Mouse (Mus musculus) midbrain, embryonic 13.5 days (tissue): ENCODE data around the gene BC029722. TPM values are rescaled to one million over a fixed set of nuclear protein-coding genes. Genes with fewer than 3 reads are reported as not detected.
A peak's percentile ranks its signal among the peaks of the same experiment; 100 is the strongest.

Experiments
- ATAC-seq: fragments of 200-750 bp; cut with Nextera tagmentation; 2 replicates; pipeline ENCODE4 v1.8.0; 2017; ENCODE audit warnings: mild to moderate bottlenecking, moderate TSS enrichment, moderate library complexity
- H3K27ac ChIP-seq: fragments of 300-500 bp; sonication (generic); 2 replicates; pipeline ENCODE4 v1.5.1; 2015; ENCODE audit warnings: inconsistent platforms, mild to moderate bottlenecking, moderate library complexity
- H3K27me3 ChIP-seq: fragments of 300-500 bp; sonication (generic); 2 replicates; pipeline ENCODE4 v1.6.1; 2015; ENCODE audit warnings: mild to moderate bottlenecking, inconsistent platforms
- H3K36me3 ChIP-seq: fragments of 300-500 bp; sonication (generic); 2 replicates; pipeline ENCODE4 v1.6.1; 2015; ENCODE audit warnings: mild to moderate bottlenecking, inconsistent platforms
- H3K4me1 ChIP-seq: fragments of 300-500 bp; sonication (generic); replicated peaks from 2 replicates; pipeline ENCODE4 v1.6.1; 2015; ENCODE audit warnings: inconsistent platforms
- H3K4me2 ChIP-seq: fragments of 300-500 bp; sonication (generic); replicated peaks from 2 replicates; pipeline ENCODE4 v1.6.1; 2015; ENCODE audit warnings: moderate library complexity, mild to moderate bottlenecking, inconsistent platforms
- H3K4me3 ChIP-seq: fragments of 300-500 bp; sonication (generic); replicated peaks from 2 replicates; pipeline ENCODE4 v1.5.1; 2015; ENCODE audit warnings: mild to moderate bottlenecking, inconsistent platforms
- H3K9ac ChIP-seq: fragments of 300-500 bp; sonication (generic); replicated peaks from 2 replicates; pipeline ENCODE4 v1.6.1; 2015; ENCODE audit warnings: mild to moderate bottlenecking, inconsistent platforms
- H3K9me3 ChIP-seq: fragments of 300-500 bp; sonication (generic); 2 replicates; pipeline ENCODE4 v1.6.1; 2016; ENCODE audit warnings: mild to moderate bottlenecking, inconsistent platforms
- WGBS: fragments of 180-500 bp; shearing (Covaris S2); methylation state at CpG from one replicate; pipeline ENCODE4 v1.1.7; 2015; 5-methylcytosine and 5-hydroxymethylcytosine counted together
- polyA plus RNA-seq: library from polyadenylated mRNA; unstranded; fragments of >200 nt; fragmentation: Nextera tagmentation; extraction: Ambion mirVana; gene quantifications from 2 replicates; pipeline ENCODE4 v1.2.1, GENCODE M21; 2015

Gene BC029722
- 24.3 and 25.2 TPM in 2 replicates for polyA plus RNA-seq

GRCm38 (mm10) chr2:155819392-155819448 is at the start of gene BC029722:
Gene BC029722 (minus strand): TSS chr2:155819426.
- Histone ChIP-seq H3K9me3 (no peaks in the 10 kb centered on the region), H3K9ac (peak within 1 kb of the TSS; percentile 87), H3K27me3 (no peaks in the 10 kb centered on the region), H3K27ac (peak within 1 kb of the TSS; percentile 72), H3K4me1 (peaks cover 23% of the 10 kb centered on the region), H3K36me3 (peaks cover 60% of the 10 kb centered on the region), H3K4me2 (peak within 1 kb of the TSS; percentile 78), H3K4me3 (peak within 1 kb of the TSS; percentile 53)
- ATAC-seq, result no peak

- H3K4me3 ChIP-seq, result no peak overlapping the region
- H3K4me2 ChIP-seq, result no peak overlapping the region
- no peaks in the 10 kb centered on the region for H3K27me3 ChIP-seq
- H3K27ac ChIP-seq, result no peak overlapping the region
- H3K9me3 ChIP-seq, result no peaks in the 10 kb centered on the region
- ATAC-seq, result no peak
- H3K9ac ChIP-seq, result no peak overlapping the region
- H3K36me3 ChIP-seq, result peaks cover 10% of the 10 kb centered on the region
- peaks cover 10% of the 10 kb centered on the region for H3K4me1 ChIP-seq
- WGBS, result 97% methylated on average over 8 of the region's 8 CpGs
Measured at GRCm38 (mm10) chr2:155868320-155868719, 49.1 kb upstream of the BC029722 start.

GRCm38 (mm10) chr2:155863301-155863867 is 44.2 kb upstream of the BC029722 start:
- Histone ChIP-seq H3K4me2 (peak overlapping the region; percentile 26; the same call in 1 of the 2 replicates), H3K4me3 (no peak overlapping the region), H3K4me1 (peaks cover 19% of the 10 kb centered on the region), H3K27ac (peak overlapping the region; percentile 58), H3K9ac (no peak overlapping the region), H3K9me3 (no peaks in the 10 kb centered on the region), H3K36me3 (peaks cover under 1% of the 10 kb centered on the region), H3K27me3 (no peaks in the 10 kb centered on the region)
- peak; percentile 78 for ATAC-seq
- WGBS, result 51% methylated on average over 11 of the region's 11 CpGs

- Histone ChIP-seq H3K4me3 (no peak overlapping the region), H3K4me2 (peak overlapping the region; percentile 26), H3K4me1 (peaks cover 19% of the 10 kb centered on the region), H3K27ac (peak overlapping the region; percentile 70), H3K9ac (no peak overlapping the region), H3K9me3 (no peaks in the 10 kb centered on the region), H3K27me3 (no peaks in the 10 kb centered on the region), H3K36me3 (peaks cover 3% of the 10 kb centered on the region; the same call in 1 of the 2 replicates)
- 71% methylated on average over 13 of the region's 13 CpGs for WGBS
- ATAC-seq, result peak; percentile 94
Measured at GRCm38 (mm10) chr2:155862573-155863300, 43.5 kb upstream of the BC029722 start.

GRCm38 (mm10) chr2:155861581-155861980 is 42.4 kb upstream of the BC029722 start:
- H3K4me2 ChIP-seq, result no peak overlapping the region
- WGBS, result 94% methylated on average over 6 of the region's 6 CpGs
- no peak for ATAC-seq

GRCm38 (mm10) chr2:155860102-155860501 is 40.9 kb upstream of the BC029722 start:
- no peak for ATAC-seq
- no peak overlapping the region for H3K4me3 ChIP-seq
- 84% methylated on average over 7 of the region's 7 CpGs for WGBS
- no peak overlapping the region for H3K4me2 ChIP-seq
- H3K27me3 ChIP-seq, result no peaks in the 10 kb centered on the region
- H3K4me1 ChIP-seq, result peaks cover 19% of the 10 kb centered on the region
- H3K36me3 ChIP-seq, result peaks cover 14% of the 10 kb centered on the region
- H3K9me3 ChIP-seq, result no peaks in the 10 kb centered on the region
- no peak overlapping the region for H3K9ac ChIP-seq
- no peak overlapping the region for H3K27ac ChIP-seq

More at GRCm38 (mm10) chr2:155861581-155861980, 42.4 kb upstream of the BC029722 start:
- Histone ChIP-seq H3K36me3 (peaks cover 11% of the 10 kb centered on the region), H3K27ac (no peak overlapping the region), H3K9ac (no peak overlapping the region), H3K4me1 (peaks cover 19% of the 10 kb centered on the region), H3K4me3 (no peak overlapping the region), H3K9me3 (no peaks in the 10 kb centered on the region), H3K27me3 (no peaks in the 10 kb centered on the region)

- no peak overlapping the region for H3K4me3 ChIP-seq
- no peak for ATAC-seq
- no peak overlapping the region for H3K9ac ChIP-seq
- H3K27me3 ChIP-seq, result no peaks in the 10 kb centered on the region
- H3K4me1 ChIP-seq, result no peaks in the 10 kb centered on the region
- no peak overlapping the region for H3K4me2 ChIP-seq
- no peaks in the 10 kb centered on the region for H3K9me3 ChIP-seq
- H3K27ac ChIP-seq, result no peak overlapping the region
- H3K36me3 ChIP-seq, result peaks cover 60% of the 10 kb centered on the region
- WGBS, result 93% methylated on average over 5 of the region's 5 CpGs
Measured at GRCm38 (mm10) chr2:155852536-155852935, 33.3 kb upstream of the BC029722 start.

- Histone ChIP-seq H3K4me3 (no peak overlapping the region), H3K9me3 (no peaks in the 10 kb centered on the region), H3K9ac (no peak overlapping the region), H3K4me1 (no peaks in the 10 kb centered on the region), H3K27ac (no peak overlapping the region), H3K27me3 (no peaks in the 10 kb centered on the region), H3K4me2 (no peak overlapping the region), H3K36me3 (peaks cover 71% of the 10 kb centered on the region)
- no peak for ATAC-seq
- WGBS, result 84% methylated on average over 7 of the region's 7 CpGs
Measured at GRCm38 (mm10) chr2:155850120-155850519, 30.9 kb upstream of the BC029722 start.

- H3K36me3 ChIP-seq, result peaks cover 74% of the 10 kb centered on the region
- H3K4me1 ChIP-seq, result no peaks in the 10 kb centered on the region
- 77% methylated on average over 7 of the region's 7 CpGs for WGBS
- H3K27ac ChIP-seq, result no peak overlapping the region
- no peaks in the 10 kb centered on the region for H3K27me3 ChIP-seq
- H3K9me3 ChIP-seq, result no peaks in the 10 kb centered on the region
- no peak for ATAC-seq
- H3K4me3 ChIP-seq, result no peak overlapping the region
- H3K4me2 ChIP-seq, result no peak overlapping the region
- H3K9ac ChIP-seq, result no peak overlapping the region
Measured at GRCm38 (mm10) chr2:155849464-155849863, 30.2 kb upstream of the BC029722 start.

- no peaks in the 10 kb centered on the region for H3K9me3 ChIP-seq
- no peak overlapping the region for H3K4me2 ChIP-seq
- H3K27me3 ChIP-seq, result no peaks in the 10 kb centered on the region
- no peak overlapping the region for H3K4me3 ChIP-seq
- H3K4me1 ChIP-seq, result no peaks in the 10 kb centered on the region
- ATAC-seq, result peak; percentile 77; the same call in 1 of the 2 replicates
- H3K9ac ChIP-seq, result no peak overlapping the region
- H3K27ac ChIP-seq, result no peak overlapping the region
- WGBS, result 33% methylated on average over 6 of the region's 6 CpGs
- H3K36me3 ChIP-seq, result peaks cover 68% of the 10 kb centered on the region
Measured at GRCm38 (mm10) chr2:155848291-155848690, 29.1 kb upstream of the BC029722 start.

- Histone ChIP-seq H3K9me3 (no peaks in the 10 kb centered on the region), H3K36me3 (peaks cover 58% of the 10 kb centered on the region), H3K4me3 (no peak overlapping the region), H3K27me3 (no peaks in the 10 kb centered on the region), H3K27ac (no peak overlapping the region), H3K4me2 (no peak overlapping the region), H3K4me1 (no peaks in the 10 kb centered on the region), H3K9ac (no peak overlapping the region)
- WGBS, result 90% methylated on average over 8 of the region's 8 CpGs
- no peak for ATAC-seq
Measured at GRCm38 (mm10) chr2:155846930-155847329, 27.7 kb upstream of the BC029722 start.

GRCm38 (mm10) chr2:155838961-155839360 is 19.7 kb upstream of the BC029722 start:
- Histone ChIP-seq H3K36me3 (no peaks in the 10 kb centered on the region), H3K27me3 (no peaks in the 10 kb centered on the region), H3K9ac (no peak overlapping the region), H3K9me3 (no peaks in the 10 kb centered on the region), H3K4me3 (no peak overlapping the region), H3K4me2 (no peak overlapping the region), H3K27ac (no peak overlapping the region), H3K4me1 (no peaks in the 10 kb centered on the region)
- ATAC-seq, result no peak
- WGBS, result 84% methylated on average over 4 of the region's 4 CpGs

GRCm38 (mm10) chr2:155837961-155838360 is 18.7 kb upstream of the BC029722 start:
- Histone ChIP-seq H3K36me3 (no peaks in the 10 kb centered on the region), H3K4me2 (no peak overlapping the region), H3K9ac (no peak overlapping the region), H3K9me3 (no peaks in the 10 kb centered on the region), H3K27ac (no peak overlapping the region), H3K27me3 (no peaks in the 10 kb centered on the region), H3K4me3 (no peak overlapping the region), H3K4me1 (no peaks in the 10 kb centered on the region)
- WGBS, result 63% methylated on average over 3 of the region's 3 CpGs
- no peak for ATAC-seq
